Mouse (Mus musculus) urinary bladder, adult 2 months (tissue): ENCODE measurements around the gene Vipr1. TPM values are rescaled to one million over a fixed set of nuclear protein-coding genes. Genes with fewer than 3 reads are reported as not detected.
A peak's percentile ranks its signal among the peaks of the same experiment; 100 is the strongest.
"Not testable (repeated sequence)": the region's sequence is repeated elsewhere in the genome, so short reads cannot be mapped to it uniquely, and the experiment has no call there.

Source experiments
- DNase-seq: peaks from one replicate; pipeline ENCODE4 v3.0.0; 2022; ENCODE audit warnings: low spot score
- polyA plus RNA-seq: library from polyadenylated mRNA; depleted of rRNA; stranded (reverse); fragments of >200 nt; gene quantifications from 2 replicates; pipeline ENCODE4 v1.2.3, GENCODE M21; 2012; rRNA removed

Gene Vipr1
- 2.6 and 3.0 TPM in 2 replicates for polyA plus RNA-seq

DNA sequence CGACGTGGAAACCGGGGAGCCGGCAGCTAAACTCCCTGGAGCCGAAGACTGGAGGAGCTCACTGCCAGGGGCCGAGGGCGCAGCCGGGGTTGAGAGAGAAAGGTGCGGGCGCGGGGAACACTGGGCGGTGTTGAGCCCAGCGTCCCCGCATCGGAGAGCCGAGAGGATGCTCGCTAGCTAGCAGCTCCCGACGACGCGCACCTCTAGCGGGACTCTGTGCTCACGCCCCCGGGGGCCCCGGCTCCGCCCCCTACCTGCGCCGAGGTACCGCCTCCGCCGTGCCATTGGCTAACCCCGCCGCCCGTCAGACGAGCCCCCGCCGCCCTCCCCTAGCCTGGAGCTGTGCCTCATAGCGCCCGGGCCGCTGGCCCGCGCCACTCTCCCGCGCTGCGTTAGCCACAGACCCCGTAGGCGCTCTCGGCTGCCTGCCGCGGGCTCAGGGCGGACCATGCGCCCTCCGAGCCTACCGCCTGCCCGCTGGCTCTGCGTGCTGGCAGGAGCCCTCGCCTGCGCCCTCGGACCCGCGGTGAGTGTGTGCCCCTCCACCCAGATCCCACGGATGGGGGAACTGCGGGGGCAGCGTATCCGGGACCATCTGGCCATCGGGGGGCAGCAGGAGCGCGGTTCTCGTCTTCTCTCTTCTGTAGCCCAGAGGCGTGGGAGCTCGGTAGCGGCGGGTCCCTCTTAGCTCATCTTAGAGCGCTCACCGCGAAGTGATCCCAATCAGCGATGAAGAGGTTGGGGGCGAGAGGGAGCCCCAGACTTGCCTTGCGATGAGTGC lies at the start of gene Vipr1:
TSS of gene Vipr1 (plus strand) at position 316 of the 781 bp plus-strand sequence.
- peak; percentile 70 for DNase-seq

DNA sequence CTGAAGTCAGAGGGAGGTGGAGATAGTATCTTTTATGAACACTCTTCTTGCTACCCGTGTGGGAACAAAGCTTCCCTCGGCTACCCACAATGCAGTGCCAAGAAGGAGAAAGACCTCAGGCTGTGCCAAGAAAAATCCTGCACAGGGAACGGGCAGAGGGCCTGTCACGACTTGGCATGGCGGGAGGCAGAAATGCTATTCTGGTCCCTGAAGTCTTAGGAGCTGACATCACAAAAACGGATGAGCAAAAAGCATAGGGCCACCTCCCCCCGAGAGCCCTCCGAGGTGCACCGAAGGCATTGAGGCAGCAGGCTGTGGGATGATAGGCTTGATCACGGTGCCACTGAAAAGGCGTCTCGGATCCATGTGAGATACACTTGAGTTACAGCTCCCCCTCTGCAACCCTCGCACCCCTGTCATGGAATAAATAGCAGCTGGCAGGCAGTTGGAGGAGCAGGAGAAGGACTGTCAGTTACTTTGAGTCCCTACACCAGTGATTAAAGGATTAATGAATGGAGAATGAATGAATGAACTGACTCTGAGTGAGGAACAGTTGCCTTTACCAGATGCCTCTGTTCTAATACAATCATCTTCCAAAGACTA lies 49.5 kb upstream of the Vipr1 start:
- no peak for DNase-seq

- not testable (repeated sequence) for DNase-seq
These were observed 48.7 kb upstream of the Vipr1 start for GRCm38 (mm10) chr9:121593768-121594167.

GRCm38 (mm10) chr9:121594771-121595170 lies 47.7 kb upstream of the Vipr1 start:
- no peak for DNase-seq

DNA sequence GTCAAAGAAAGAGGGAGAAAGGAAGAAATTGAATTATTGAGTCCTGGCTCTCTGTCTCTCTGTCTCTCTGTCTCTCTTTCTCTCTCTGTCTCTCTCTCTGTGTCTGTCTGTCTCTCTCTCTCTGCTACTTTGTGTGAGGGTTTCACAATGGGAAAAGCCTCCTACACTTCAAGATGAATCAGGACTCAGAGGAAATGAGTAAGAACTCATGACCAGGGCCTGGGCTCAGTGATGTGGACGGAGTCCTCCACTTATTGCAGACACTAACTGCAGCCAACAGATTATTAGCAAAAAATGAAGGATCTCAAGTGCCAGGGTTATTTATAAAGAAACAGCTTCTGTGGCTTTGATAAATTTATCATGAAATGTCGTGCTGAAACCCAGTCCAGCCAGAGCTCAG lies 44.4 kb upstream of the Vipr1 start:
- no peak for DNase-seq

DNA sequence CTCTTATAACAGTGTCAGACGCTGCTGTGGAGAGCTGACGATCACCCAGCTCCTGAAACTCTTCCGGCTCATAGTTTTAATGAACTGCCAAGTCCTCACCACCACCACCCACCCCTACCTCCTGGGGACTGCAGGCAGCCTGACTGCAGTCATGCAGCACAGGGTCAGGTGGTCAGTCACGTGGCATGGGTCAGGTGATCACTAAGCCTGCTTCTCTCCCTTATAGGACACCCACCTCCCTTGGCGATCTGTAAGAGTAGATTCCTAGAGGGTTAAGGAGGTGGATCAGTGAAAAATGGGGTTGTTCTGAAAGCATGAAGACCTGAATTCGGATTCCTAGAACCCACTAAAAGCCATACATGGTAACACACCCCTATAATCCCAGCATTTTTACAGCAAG lies 43.0 kb upstream of the Vipr1 start:
- DNase-seq, result no peak

GRCm38 (mm10) chr9:121600201-121600860 lies 42.2 kb upstream of the Vipr1 start:
- DNase-seq, result no peak

- no peak for DNase-seq
These were observed 41.6 kb upstream of the Vipr1 start for GRCm38 (mm10) chr9:121600861-121601427.

GRCm38 (mm10) chr9:121602381-121602780 lies 40.1 kb upstream of the Vipr1 start:
- no peak for DNase-seq

GRCm38 (mm10) chr9:121605414-121606278 lies 36.9 kb upstream of the Vipr1 start:
- peak; percentile 33 for DNase-seq

GRCm38 (mm10) chr9:121606498-121607096 lies 35.9 kb upstream of the Vipr1 start:
- no peak for DNase-seq

- no peak for DNase-seq
These were observed 33.1 kb upstream of the Vipr1 start for GRCm38 (mm10) chr9:121609381-121609780.

- DNase-seq, result no peak
These were observed 29.3 kb upstream of the Vipr1 start for GRCm38 (mm10) chr9:121613192-121613591.

GRCm38 (mm10) chr9:121614241-121614757 lies 28.2 kb upstream of the Vipr1 start:
- no peak for DNase-seq

- no peak for DNase-seq
These were observed 26.0 kb upstream of the Vipr1 start for GRCm38 (mm10) chr9:121616471-121616870.

GRCm38 (mm10) chr9:121619441-121619840 lies 23.1 kb upstream of the Vipr1 start:
- no peak for DNase-seq

- no peak for DNase-seq
These were observed 19.3 kb upstream of the Vipr1 start for GRCm38 (mm10) chr9:121623235-121623634.

- no peak for DNase-seq
These were observed 17.6 kb upstream of the Vipr1 start for GRCm38 (mm10) chr9:121624920-121625319.

GRCm38 (mm10) chr9:121630627-121631026 lies 11.9 kb upstream of the Vipr1 start:
- no peak for DNase-seq

- DNase-seq, result no peak
These were observed 10.6 kb upstream of the Vipr1 start for GRCm38 (mm10) chr9:121631946-121632345.

GRCm38 (mm10) chr9:121632891-121633290 lies 9.6 kb upstream of the Vipr1 start:
- no peak for DNase-seq
